Mouse (Mus musculus) 416B (cell line): ENCODE data around the gene Tor1aip1.
A peak's percentile ranks its signal among the peaks of the same experiment; 100 is the strongest.

ENCODE experiments used
- DNase-seq: peaks from one replicate; pipeline ENCODE4 v3.0.0; 2011; ENCODE audit warnings: low read depth

Tor1aip1 gene

GRCm38 (mm10) chr1:156033921-156034320 lies 2.4 kb downstream of the Tor1aip1 start:
- DNase-seq: no peak

- peak; percentile 52 for DNase-seq
These were observed 7.8 kb downstream of the Tor1aip1 start for GRCm38 (mm10) chr1:156028340-156028975.

- DNase-seq: no peak
These were observed 8.4 kb downstream of the Tor1aip1 start for GRCm38 (mm10) chr1:156027849-156028248.

- DNase-seq: peak; percentile 71
These were observed 11.3 kb downstream of the Tor1aip1 start for GRCm38 (mm10) chr1:156024831-156025503.

GRCm38 (mm10) chr1:156020402-156020801 lies 15.9 kb downstream of the Tor1aip1 start:
- no peak for DNase-seq

- no peak for DNase-seq
These were observed 16.5 kb downstream of the Tor1aip1 start for GRCm38 (mm10) chr1:156019800-156020199.

- DNase-seq: no peak
These were observed 27.3 kb downstream of the Tor1aip1 start for GRCm38 (mm10) chr1:156009003-156009402.

- no peak for DNase-seq
These were observed 30.4 kb downstream of the Tor1aip1 start for GRCm38 (mm10) chr1:156005906-156006305.

- no peak for DNase-seq
These were observed 32.9 kb downstream of the Tor1aip1 start for GRCm38 (mm10) chr1:156003201-156003935.

GRCm38 (mm10) chr1:156002366-156002765 lies 33.9 kb downstream of the Tor1aip1 start:
- no peak for DNase-seq

GRCm38 (mm10) chr1:155995612-155996011 lies 40.7 kb downstream of the Tor1aip1 start:
- no peak for DNase-seq

GRCm38 (mm10) chr1:155994524-155994923 lies 41.8 kb downstream of the Tor1aip1 start:
- no peak for DNase-seq

GRCm38 (mm10) chr1:155990391-155990790 lies 45.9 kb downstream of the Tor1aip1 start:
- no peak for DNase-seq

GRCm38 (mm10) chr1:155989387-155989786 lies 46.9 kb downstream of the Tor1aip1 start:
- no peak for DNase-seq

- DNase-seq: no peak
These were observed 48.7 kb downstream of the Tor1aip1 start for GRCm38 (mm10) chr1:155987625-155988024.

GRCm38 (mm10) chr1:155974931-155975330 lies 61.3 kb downstream of the Tor1aip1 start:
- no peak for DNase-seq

GRCm38 (mm10) chr1:155973719-155974379 lies 62.4 kb downstream of the Tor1aip1 start:
- DNase-seq: no peak

GRCm38 (mm10) chr1:155973068-155973718 lies 63.1 kb downstream of the Tor1aip1 start, which contains the start of gene Cep350:
Cep350 (minus strand) TSS chr1:155973255.
- DNase-seq: peak; percentile 98

- peak; percentile 58 for DNase-seq
These were observed 63.9 kb downstream of the Tor1aip1 start for GRCm38 (mm10) chr1:155972146-155973067.
